Mouse (Mus musculus) lung, postnatal 0 days (tissue): ENCODE results near the gene Rasal1. TPM values are rescaled to one million over a fixed set of nuclear protein-coding genes. Genes with fewer than 3 reads are reported as not detected.

Experiments used
- ATAC-seq: fragments of 200-750 bp; cut with Nextera tagmentation; 2 replicates; pipeline ENCODE4 v1.8.0; 2017; ENCODE audit warnings: moderate library complexity
- DNase-seq: peaks from one replicate; pipeline ENCODE4 v3.0.0-alpha.2; 2016; ENCODE audit warnings: low spot score
- H3K27ac ChIP-seq: fragments of 300-500 bp; sonication (generic); 2 replicates; pipeline ENCODE4 v1.5.1; 2014; ENCODE audit warnings: antibody characterized with exemption, mild to moderate bottlenecking, low read length, mixed read lengths
- H3K27me3 ChIP-seq: fragments of 300-500 bp; sonication (generic); replicated peaks from 2 replicates; pipeline ENCODE4 v1.6.1; 2014; ENCODE audit warnings: low read length, mixed read lengths; ENCODE audit not compliant: insufficient read depth
- H3K36me3 ChIP-seq: fragments of 300-500 bp; sonication (generic); 2 replicates; pipeline ENCODE4 v1.6.1; 2014; ENCODE audit warnings: low read length, mixed read lengths; ENCODE audit not compliant: insufficient read depth
- H3K4me1 ChIP-seq: fragments of 300-500 bp; sonication (generic); 2 replicates; pipeline ENCODE4 v1.6.1; 2014; ENCODE audit warnings: antibody characterized with exemption, low read depth, low read length, mixed read lengths; ENCODE audit not compliant: insufficient read depth
- H3K4me2 ChIP-seq: fragments of 300-500 bp; sonication (generic); replicated peaks from 2 replicates; pipeline ENCODE4 v1.6.1; 2014; ENCODE audit warnings: low read depth, mild to moderate bottlenecking, low read length, moderate library complexity, mixed read lengths
- H3K4me3 ChIP-seq: fragments of 300-500 bp; sonication (generic); 2 replicates; pipeline ENCODE4 v1.5.1; 2014; ENCODE audit warnings: low read depth, low read length
- H3K9ac ChIP-seq: fragments of 300-500 bp; sonication (generic); replicated peaks from 2 replicates; pipeline ENCODE4 v1.6.1; 2014; ENCODE audit warnings: low read depth, mild to moderate bottlenecking
- H3K9me3 ChIP-seq: fragments of 300-500 bp; sonication (generic); 2 replicates; pipeline ENCODE4 v1.6.1; 2016; ENCODE audit warnings: low read length, mixed read lengths
- CTCF ChIP-seq: IDR thresholded peaks from 2 replicates; pipeline ENCODE4 v1.5.1; 2016; ENCODE audit warnings: antibody characterized with exemption, mild to moderate bottlenecking
- EP300 ChIP-seq: IDR thresholded peaks from 2 replicates; pipeline ENCODE4 v1.6.1; 2016; ENCODE audit warnings: antibody characterized with exemption, mild to moderate bottlenecking, control low read depth
- WGBS: fragments of 180-500 bp; shearing (Covaris S2); extraction: QIAGEN DNeasy Blood & Tissue Kit; methylation state at CpG from one replicate; pipeline ENCODE4 v1.1.7; 2014; 5-methylcytosine and 5-hydroxymethylcytosine counted together
- polyA plus RNA-seq: library from polyadenylated mRNA; unstranded; fragments of >200 nt; fragmentation: Nextera tagmentation; extraction: Ambion mirVana; gene quantifications from 2 replicates; pipeline ENCODE4 v1.2.1, GENCODE M21; 2015

The Rasal1 gene
- polyA plus RNA-seq, 1 experiment from 2014 or later = not detected

DNA sequence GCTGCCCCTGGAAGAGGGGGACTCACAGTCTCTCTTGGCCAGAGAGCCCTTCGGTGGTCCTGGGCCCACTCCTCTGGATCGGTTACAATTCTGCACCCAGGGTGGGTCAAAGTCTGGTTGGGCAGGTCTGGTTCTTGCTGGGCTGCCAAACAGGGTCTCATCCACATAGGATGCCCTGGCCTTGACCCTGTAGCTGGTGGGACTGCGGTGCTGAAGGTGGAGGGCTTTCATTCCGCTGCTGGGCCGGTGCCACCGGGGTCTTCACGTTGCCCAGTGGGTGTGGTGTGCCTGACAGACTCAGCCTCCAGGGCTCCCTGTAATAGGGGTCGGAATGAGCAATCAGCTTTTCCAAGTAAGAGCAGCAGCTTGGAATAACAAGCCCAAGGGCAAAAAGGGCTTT, 37.2 kb upstream of the Rasal1 start:
- Histone ChIP-seq H3K36me3 (no peaks in the 10 kb centered on the region), H3K4me1 (peaks cover 6% of the 10 kb centered on the region), H3K4me3 (peak overlapping the region; percentile 68; the same call in 1 of the 2 replicates), H3K27me3 (no peaks in the 10 kb centered on the region), H3K4me2 (peak overlapping the region; percentile 61), H3K9me3 (no peaks in the 10 kb centered on the region), H3K27ac (no peak overlapping the region), H3K9ac (no peak overlapping the region)
- DNase-seq (no peak), ATAC-seq (no peak)
- TF ChIP-seq EP300 = no peak
- TF ChIP-seq CTCF = no peak
- WGBS = 55% methylated on average over 8 of the region's 8 CpGs

DNA sequence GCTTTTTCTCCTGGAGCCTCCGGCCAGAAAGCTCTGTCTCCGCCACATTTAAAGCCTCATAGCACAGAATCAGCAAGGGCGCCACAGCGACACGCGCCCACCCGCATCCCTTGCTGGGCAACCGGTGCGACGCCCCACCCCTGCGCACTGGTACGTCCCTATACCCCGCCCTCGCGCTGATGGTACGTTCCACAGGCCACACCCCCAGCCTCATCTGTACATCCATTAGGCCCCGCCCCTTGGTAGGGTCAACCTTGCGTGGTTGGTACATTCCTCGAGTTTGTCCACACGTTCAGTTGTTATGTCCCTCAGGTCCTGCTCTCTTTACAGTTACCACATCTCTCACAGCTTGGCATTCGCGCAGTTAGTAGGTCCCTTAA, 36.2 kb upstream of the Rasal1 start, which contains the start of the genes Rita1 and Ddx54:
TSS of gene Rita1 (minus strand) at position 148 of the 380 bp plus-strand sequence.
TSS of gene Ddx54 (plus strand) at position 298 of the 380 bp plus-strand sequence.
- peak within 1 kb of the TSS; percentile 48 for H3K9ac ChIP-seq
- H3K4me1 ChIP-seq = peaks cover 6% of the 10 kb centered on the region
- 0% methylated on average over 22 of the region's 22 CpGs for WGBS
- peak; percentile 97 for DNase-seq
- TF ChIP-seq EP300 (peak; percentile 66; the same call in 1 of the 2 replicates), CTCF (no peak)
- H3K4me2 ChIP-seq = peak within 1 kb of the TSS; percentile 85
- H3K4me3 ChIP-seq = peak within 1 kb of the TSS; percentile 68
- peak; percentile 85 for ATAC-seq
- no peaks in the 10 kb centered on the region for H3K27me3 ChIP-seq
- H3K27ac ChIP-seq = peak within 1 kb of the TSS; percentile 87
- no peaks in the 10 kb centered on the region for H3K36me3 ChIP-seq
- H3K9me3 ChIP-seq = no peaks in the 10 kb centered on the region

DNA sequence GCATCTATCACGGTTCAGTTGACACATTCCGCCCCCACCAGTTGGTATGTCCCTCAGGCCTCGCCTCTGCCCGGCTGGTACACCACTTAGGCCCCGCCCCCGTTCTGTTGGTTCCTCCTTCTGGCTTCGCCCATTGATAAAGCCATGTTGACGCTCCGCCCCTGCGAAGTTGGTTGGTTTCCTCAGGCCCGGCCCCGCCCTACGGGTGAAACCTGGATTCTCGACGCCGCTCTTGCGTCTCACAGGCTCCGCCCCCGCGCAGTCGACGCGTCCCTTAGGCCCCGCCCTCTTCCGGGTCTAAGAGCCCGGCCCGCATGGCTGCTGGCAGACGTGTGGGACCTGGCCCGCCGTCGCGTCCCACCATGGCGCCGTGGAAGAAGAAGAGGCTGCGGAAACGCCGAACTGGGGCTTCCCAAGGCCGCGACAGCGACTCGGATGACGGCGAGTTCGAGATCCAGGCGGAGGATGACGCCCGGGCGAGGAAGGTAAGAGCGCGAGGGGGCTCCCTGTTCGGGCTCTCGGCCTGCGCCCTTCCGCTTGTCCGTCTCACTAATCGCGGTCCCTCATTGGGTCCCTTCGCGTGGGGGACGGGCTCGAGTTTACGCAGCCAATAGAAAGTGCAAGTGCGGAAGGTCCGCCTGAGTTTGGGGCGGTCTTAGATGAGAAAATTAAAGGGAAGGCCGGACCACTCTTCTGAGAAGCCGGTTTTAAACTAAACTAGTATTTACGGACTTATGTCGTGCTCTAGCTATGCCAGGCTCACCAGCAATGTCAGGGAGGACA, 35.6 kb upstream of the Rasal1 start:
- H3K4me1 ChIP-seq = peaks cover 6% of the 10 kb centered on the region
- no peaks in the 10 kb centered on the region for H3K36me3 ChIP-seq
- H3K9me3 ChIP-seq = no peaks in the 10 kb centered on the region
- peak overlapping the region; percentile 85 for H3K4me2 ChIP-seq
- peak; percentile 100 for DNase-seq
- 1% methylated on average over 68 of the region's 69 CpGs for WGBS
- peak; percentile 94 for ATAC-seq
- H3K27ac ChIP-seq = peak overlapping the region; percentile 87
- no peaks in the 10 kb centered on the region for H3K27me3 ChIP-seq
- TF ChIP-seq EP300 = no peak
- no peak for TF ChIP-seq CTCF
- peak overlapping the region; percentile 48 for H3K9ac ChIP-seq
- peak overlapping the region; percentile 68 for H3K4me3 ChIP-seq

DNA sequence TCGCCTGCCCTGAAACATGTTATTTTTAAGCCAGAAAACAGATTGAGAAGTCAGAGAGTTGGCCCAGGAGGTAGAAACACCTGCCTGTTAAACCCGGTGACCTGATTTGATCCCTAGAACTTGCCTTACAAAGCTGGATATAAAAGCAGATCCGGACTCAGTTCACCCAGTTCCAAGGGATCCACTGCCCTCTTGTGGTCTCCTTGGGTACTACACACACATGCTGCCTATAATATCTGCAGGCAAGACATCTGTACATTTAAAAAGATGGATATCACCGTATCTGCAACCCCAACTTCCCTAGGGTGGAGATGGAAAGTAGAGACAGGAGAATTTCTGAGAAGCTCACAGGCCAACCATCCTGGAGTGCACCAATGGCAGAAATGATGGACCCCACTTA, 32.7 kb upstream of the Rasal1 start:
- Histone ChIP-seq H3K4me2 (no peak overlapping the region), H3K27ac (no peak overlapping the region), H3K9ac (no peak overlapping the region), H3K9me3 (no peaks in the 10 kb centered on the region), H3K4me3 (no peak overlapping the region), H3K36me3 (peaks cover 18% of the 10 kb centered on the region), H3K27me3 (no peaks in the 10 kb centered on the region), H3K4me1 (peaks cover 6% of the 10 kb centered on the region)
- no peak for DNase-seq
- 97% methylated on average over 4 of the region's 4 CpGs for WGBS
- TF ChIP-seq EP300 (no peak), CTCF (peak; percentile 65)
- no peak for ATAC-seq

DNA sequence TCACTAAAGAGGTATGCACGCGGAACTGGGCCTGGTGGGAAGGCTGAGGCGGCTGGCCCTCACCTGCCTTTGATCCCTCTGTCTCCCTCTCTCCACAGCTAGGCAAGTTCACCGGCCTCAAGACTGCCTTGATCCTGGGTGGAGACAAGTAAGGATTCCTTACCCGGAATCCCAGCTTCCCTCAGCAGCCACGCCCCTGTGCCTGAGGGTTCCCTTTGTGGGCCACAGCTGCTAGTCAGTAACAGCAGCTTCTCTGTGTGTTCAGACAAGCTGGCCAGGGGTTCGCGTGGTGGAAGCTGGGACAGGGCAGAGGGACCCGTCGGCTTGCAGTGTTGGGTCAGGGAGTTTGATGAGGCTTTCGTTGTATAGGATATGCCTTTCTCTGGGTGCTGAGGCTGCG, 29.8 kb upstream of the Rasal1 start:
- no peak overlapping the region for H3K9ac ChIP-seq
- no peak overlapping the region for H3K4me2 ChIP-seq
- no peak for ATAC-seq
- no peak overlapping the region for H3K27ac ChIP-seq
- no peak overlapping the region for H3K4me3 ChIP-seq
- no peaks in the 10 kb centered on the region for H3K9me3 ChIP-seq
- peaks cover 44% of the 10 kb centered on the region for H3K36me3 ChIP-seq
- H3K27me3 ChIP-seq = no peaks in the 10 kb centered on the region
- H3K4me1 ChIP-seq = peaks cover 4% of the 10 kb centered on the region
- WGBS = 80% methylated on average over 12 of the region's 12 CpGs
- no peak for TF ChIP-seq CTCF
- no peak for TF ChIP-seq EP300
- DNase-seq = no peak

DNA sequence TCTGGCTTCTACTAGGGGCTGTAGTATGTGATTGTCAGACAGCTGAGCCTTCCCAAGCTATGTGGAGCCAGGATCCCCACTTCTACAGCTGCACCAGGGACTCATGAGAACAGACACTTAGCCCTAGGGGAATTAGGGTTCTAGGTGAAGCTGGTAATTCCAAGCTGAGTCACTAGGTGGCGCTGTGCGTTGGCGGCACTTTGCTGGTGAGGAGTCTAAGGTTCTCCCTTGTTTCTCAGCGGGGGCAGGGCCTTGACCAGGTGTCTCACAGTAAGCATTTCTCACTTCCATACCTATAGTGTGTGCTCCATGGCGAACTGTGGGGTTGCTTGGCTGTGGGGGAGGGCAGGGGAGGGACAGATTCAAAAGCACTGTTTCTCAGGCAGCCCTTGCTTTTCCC, 29.4 kb upstream of the Rasal1 start:
- Histone ChIP-seq H3K4me2 (no peak overlapping the region), H3K36me3 (peaks cover 48% of the 10 kb centered on the region), H3K9ac (no peak overlapping the region), H3K9me3 (no peaks in the 10 kb centered on the region), H3K4me3 (no peak overlapping the region), H3K27ac (no peak overlapping the region), H3K4me1 (no peaks in the 10 kb centered on the region), H3K27me3 (no peaks in the 10 kb centered on the region)
- TF ChIP-seq CTCF (peak; percentile 83), EP300 (no peak)
- peak; percentile 38 for DNase-seq
- ATAC-seq = no peak
- 18% methylated on average over 5 of the region's 5 CpGs for WGBS
